Mouse (Mus musculus) c-Kit-positive CD71-positive TER-119-negative erythroid progenitor cells, embryonic 14.5 days (primary cell): ENCODE results near the gene Igfbp2.

Experiments used
- DNase-seq: peaks from one replicate; pipeline ENCODE4 v3.0.0-alpha.2; 2013; ENCODE audit warnings: low read depth

Gene Igfbp2

GRCm38 (mm10) chr1:72873078-72873477 is 48.8 kb downstream of the Igfbp2 start:
- DNase-seq, result no peak

GRCm38 (mm10) chr1:72873511-72874286 is 49.4 kb downstream of the Igfbp2 start:
- DNase-seq, result no peak

- no peak for DNase-seq
Observed at GRCm38 (mm10) chr1:72874287-72875211, 50.2 kb downstream of the Igfbp2 start, which contains the start of gene Igfbp5. Gene Igfbp5 (minus strand): TSS chr1:72874884.

- no peak for DNase-seq
Observed at GRCm38 (mm10) chr1:72875708-72876107, 51.4 kb downstream of the Igfbp2 start.

- DNase-seq, result no peak
Observed at GRCm38 (mm10) chr1:72876111-72876510, 51.8 kb downstream of the Igfbp2 start.

GRCm38 (mm10) chr1:72877892-72878291 is 53.6 kb downstream of the Igfbp2 start:
- no peak for DNase-seq

GRCm38 (mm10) chr1:72878473-72879318 is 54.4 kb downstream of the Igfbp2 start:
- DNase-seq, result no peak

GRCm38 (mm10) chr1:72879319-72879634 is 55.0 kb downstream of the Igfbp2 start:
- DNase-seq, result no peak

- DNase-seq, result no peak
Observed at GRCm38 (mm10) chr1:72885111-72885818, 61.0 kb downstream of the Igfbp2 start.

- no peak for DNase-seq
Observed at GRCm38 (mm10) chr1:72885819-72886169, 61.5 kb downstream of the Igfbp2 start.

GRCm38 (mm10) chr1:72887910-72888309 is 63.6 kb downstream of the Igfbp2 start:
- no peak for DNase-seq

- no peak for DNase-seq
Observed at GRCm38 (mm10) chr1:72895821-72896220, 71.5 kb downstream of the Igfbp2 start.
